Mouse (Mus musculus) monocyte, adult 5-6 weeks (primary cell): ENCODE results near the gene C2. TPM values are rescaled to one million over a fixed set of nuclear protein-coding genes. Genes with fewer than 3 reads are reported as not detected.
"Not testable (repeated sequence)": the region's sequence is repeated elsewhere in the genome, so short reads cannot be mapped to it uniquely, and the experiment has no call there.

Source experiments
- ATAC-seq: fragments of 153-309, 156-312 bp; replicated peaks from 2 replicates; pipeline ENCODE4 v1.8.0; 2017; ENCODE audit warnings: mild to moderate bottlenecking; ENCODE audit not compliant: low TSS enrichment, insufficient number of reproducible peaks, severe bottlenecking, poor library complexity, low FRiP score
- total RNA-seq: library from RNA; stranded (forward); fragments of 200-1000, 200-491, 200-594 nt; gene quantifications from 3 replicates; pipeline ENCODE4 v1.2.3, GENCODE M21; 2017

Gene C2
- total RNA-seq, 1 experiment from 2014 or later: not detected

DNA sequence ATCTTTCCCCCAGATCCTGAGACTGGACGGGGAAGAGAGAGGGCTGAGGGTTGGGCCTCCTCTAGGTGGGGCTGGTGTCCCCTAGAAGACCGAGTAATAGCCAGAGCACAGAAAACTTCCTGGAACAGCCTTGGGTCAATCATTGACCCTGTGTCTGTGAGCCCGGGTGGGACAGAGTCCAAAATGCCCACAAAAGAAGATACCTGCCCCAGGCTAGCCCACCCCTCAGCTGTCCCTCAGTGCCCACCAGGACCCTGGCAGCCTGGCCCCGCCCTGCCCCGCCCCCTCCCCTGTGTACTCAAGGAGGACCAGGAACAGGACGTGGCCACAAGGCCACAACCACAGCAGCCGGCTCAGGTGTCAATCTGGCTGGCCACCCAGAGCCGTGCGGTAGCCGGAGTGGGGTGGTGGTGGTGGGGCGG lies 17.4 kb upstream of the C2 start:
- no peak for ATAC-seq

DNA sequence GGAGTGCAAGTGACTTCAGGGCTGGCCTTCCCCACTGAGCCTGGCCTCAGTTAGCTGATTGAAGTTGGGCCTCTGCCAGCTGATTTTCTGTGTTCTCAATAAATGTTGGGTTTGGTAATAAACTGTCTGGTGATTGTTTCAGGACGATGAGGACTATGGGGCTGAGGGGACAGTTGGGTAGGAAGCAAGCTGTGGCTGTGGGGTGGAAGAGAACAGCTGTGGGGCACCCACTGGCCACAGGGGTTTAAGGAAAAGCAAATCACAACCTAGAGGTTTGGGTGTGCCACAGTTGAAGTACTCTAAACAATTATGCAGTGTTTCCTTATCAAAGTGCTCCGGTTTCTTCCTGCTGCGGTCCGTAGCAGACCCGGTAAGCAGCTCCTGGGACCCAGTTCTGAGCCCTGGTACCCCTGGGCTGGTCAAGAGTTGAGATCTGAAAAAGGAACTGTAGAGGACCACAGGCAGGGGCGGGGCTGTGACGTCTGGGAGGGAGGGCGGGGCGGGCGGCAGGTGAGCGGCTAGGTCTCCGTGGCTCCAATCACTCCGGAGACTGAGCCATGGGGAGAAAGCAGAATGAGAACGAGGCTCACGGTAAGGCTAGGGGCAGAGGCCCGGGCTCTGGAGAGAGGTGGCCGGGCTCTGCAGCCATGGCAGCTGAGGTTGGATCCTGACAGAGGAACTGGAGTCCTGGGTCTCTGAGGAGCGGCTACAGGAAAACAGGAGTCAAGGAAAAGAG lies 16.0 kb upstream of the C2 start, which contains the start of gene Slc44a4:
Gene Slc44a4 (plus strand): TSS at position 537 of the 736 bp plus-strand sequence.
- no peak for ATAC-seq

- ATAC-seq: peak; percentile 72
These were observed 13.9 kb upstream of the C2 start for GRCm38 (mm10) chr17:34911945-34912351.

GRCm38 (mm10) chr17:34910982-34911381 lies 12.9 kb upstream of the C2 start:
- no peak for ATAC-seq

GRCm38 (mm10) chr17:34902895-34903294 lies 4.8 kb upstream of the C2 start:
- no peak for ATAC-seq

- not testable (repeated sequence) for ATAC-seq
These were observed 3.9 kb upstream of the C2 start for GRCm38 (mm10) chr17:34901948-34902347.

- ATAC-seq: not testable (repeated sequence)
These were observed 2.8 kb upstream of the C2 start for GRCm38 (mm10) chr17:34900826-34901225.

GRCm38 (mm10) chr17:34899890-34900243 lies 1.8 kb upstream of the C2 start:
- peak; percentile 40; the same call in 1 of the 2 replicates for ATAC-seq

DNA sequence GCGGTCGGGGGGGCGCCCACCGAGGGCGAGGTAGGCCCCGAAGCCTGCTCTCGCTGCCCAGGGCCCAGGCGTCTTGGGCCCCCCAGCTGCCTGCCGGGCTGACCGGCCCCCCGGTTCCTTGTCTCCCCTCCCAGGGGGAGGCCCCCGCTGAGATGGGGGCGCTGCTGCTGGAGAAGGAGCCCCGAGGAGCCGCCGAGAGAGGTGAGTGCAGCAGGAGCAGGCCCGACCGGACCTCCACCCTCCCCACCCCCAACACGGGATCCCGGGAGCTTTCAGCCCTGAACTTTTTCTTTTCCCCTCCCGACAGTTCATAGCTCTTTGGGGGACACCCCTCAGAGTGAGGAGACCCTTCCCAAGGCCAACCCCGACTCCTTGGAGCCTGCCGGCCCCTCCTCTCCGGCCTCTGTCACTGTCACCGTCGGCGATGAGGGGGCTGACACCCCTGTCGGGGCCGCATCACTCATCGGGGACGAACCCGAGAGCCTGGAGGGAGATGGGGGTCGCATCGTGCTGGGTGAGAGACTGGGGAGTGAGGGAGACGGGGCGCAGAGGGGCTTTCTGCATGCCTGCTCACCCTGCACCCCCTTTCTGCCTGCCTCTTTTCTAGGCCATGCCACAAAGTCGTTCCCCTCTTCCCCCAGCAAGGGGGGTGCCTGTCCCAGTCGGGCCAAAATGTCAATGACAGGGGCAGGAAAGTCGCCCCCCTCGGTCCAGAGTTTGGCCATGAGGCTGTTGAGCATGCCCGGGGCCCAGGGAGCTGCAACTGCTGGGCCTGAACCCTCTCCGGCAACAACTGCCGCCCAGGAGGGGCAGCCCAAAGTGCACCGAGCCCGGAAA lies 1.2 kb upstream of the C2 start:
- no peak for ATAC-seq

GRCm38 (mm10) chr17:34898706-34899052 lies 614 bp upstream of the C2 start:
- no peak for ATAC-seq

GRCm38 (mm10) chr17:34897373-34898159 lies 499 bp downstream of the C2 start:
- no peak for ATAC-seq

DNA sequence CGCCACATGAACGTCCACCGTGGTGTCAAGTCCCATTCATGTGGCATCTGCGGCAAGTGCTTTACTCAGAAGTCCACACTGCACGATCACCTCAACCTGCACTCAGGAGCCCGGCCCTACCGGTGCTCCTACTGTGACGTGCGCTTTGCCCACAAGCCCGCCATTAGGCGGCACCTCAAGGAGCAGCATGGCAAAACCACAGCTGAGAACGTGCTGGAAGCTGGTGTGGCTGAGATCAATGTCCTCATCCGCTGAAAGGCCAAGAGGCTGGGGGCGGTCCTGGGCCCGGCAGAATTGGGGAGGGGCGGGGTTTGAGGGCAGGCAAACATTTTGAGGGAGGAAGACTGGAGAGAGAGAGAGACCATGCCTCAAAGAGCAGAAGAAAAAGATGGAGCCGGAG lies 1.7 kb downstream of the C2 start:
- ATAC-seq: no peak

- no peak for ATAC-seq
These were observed 2.3 kb downstream of the C2 start for GRCm38 (mm10) chr17:34895724-34896123.

DNA sequence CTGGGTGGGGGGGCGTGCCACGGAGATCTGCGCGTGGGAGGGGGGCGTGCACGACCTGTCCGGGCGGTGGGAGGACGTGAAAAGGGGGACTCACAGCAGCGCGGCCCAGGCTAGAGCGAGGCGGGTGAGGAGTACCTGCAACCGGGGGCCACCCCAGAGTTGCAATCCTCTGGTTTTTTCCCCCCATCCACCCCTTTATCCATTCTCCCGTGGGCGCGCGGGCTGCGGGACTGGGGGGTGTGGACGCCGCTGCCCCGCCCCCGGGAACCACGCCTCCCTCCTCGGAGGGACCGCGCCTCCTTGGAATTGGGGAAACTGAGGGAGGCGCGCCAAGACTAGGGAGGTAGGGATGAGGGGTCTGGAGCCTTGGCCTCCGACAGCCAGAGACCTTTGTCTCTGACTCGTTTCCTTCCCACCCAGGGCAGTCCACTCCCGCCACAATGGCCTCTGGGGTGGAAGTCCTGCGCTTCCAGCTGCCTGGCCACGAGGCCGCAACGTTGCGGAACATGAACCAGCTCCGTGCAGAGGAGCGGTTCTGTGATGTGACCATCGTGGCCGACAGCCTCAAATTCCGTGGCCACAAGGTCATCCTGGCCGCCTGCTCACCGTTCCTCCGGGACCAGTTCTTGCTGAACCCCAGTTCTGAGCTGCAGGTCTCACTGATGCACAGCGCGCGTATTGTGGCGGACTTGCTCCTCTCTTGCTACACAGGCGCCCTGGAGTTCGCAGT lies 3.1 kb downstream of the C2 start:
- no peak for ATAC-seq

DNA sequence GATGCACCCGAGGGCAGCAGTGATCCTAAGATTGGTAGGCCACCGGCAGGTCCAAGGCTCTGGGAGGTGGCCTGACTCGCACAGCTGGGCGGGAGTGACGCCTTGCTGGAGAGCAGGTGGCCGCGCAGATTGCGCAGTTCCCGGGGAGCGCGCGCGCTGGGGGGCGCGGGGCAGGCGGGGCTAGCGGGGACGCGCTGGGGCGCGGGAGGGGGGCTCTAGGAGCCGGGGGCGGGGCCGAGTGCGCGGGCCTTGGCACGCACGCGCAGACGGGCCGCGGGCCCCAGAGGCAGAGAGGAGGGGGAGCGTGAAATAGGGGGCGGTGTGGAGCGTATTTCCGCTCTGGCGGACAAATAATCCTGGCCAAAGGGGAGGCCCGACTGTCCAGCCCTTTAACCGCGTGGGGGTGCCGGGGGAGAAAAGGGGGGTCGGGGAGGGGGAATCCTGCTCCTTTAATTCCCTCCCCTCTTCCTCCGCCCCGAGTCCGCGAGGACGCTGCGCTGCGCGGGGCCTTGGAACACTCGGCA lies 3.9 kb downstream of the C2 start:
- ATAC-seq: peak; percentile 69

DNA sequence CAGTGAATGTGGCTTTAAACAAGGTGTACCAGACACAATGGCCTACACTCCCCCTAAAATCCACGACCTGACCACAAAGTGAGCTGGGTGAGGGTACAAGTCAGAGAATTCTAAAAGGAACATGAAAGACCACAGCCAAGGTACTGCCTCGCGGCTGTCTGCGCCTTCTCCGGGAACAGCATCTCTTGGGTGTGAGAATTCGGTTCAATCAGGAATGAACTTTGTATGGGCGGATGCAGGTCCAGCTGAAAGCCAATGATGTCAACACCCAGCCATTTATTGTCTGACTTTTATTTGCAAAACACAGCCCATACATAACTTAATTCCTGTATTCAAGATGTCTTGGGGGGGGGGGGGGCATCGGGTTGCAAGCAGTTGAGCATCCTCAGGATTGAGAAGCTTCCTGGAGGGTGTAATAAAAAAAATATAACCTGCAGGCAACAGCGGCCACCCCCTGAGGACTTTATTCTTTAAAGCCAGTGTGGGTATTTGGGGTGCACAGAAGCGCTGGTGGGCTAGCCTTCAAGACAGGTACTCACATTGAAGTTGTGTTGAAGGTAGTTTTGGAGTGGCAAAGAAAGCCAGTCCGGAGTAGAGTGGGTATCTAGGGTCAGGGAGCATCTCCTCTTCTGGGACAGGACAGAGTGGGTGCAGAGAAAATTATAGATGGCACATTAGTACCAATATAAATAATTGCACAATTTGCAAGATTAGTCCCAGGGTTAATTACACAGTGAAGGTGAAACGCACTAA lies 4.8 kb downstream of the C2 start:
- no peak for ATAC-seq

GRCm38 (mm10) chr17:34891377-34891776 lies 6.7 kb downstream of the C2 start:
- no peak for ATAC-seq
